Mouse (Mus musculus) cerebellum, postnatal 25 days (tissue): ENCODE measurements around the gene Stkld1.

Experiments
- DNase-seq, 2 experiments: peaks; one replicate each; pipeline ENCODE4 v3.0.0; 2021; ENCODE audit warnings: mixed read lengths in 2 of 2

Stkld1 gene

GRCm38 (mm10) chr2:26915927-26916728 is 17.7 kb upstream of the Stkld1 start, which contains the start of the genes Surf2 and Surf1:
Gene Surf2, plus strand, starts transcription at chr2:26916367.
Gene Surf1, minus strand, starts transcription at chr2:26916530.
- peak; percentile 87 for DNase-seq

GRCm38 (mm10) chr2:26916738-26917137 is 17.1 kb upstream of the Stkld1 start:
- no peak for DNase-seq

- DNase-seq: no peak
These were observed 14.2 kb upstream of the Stkld1 start for GRCm38 (mm10) chr2:26919684-26920083.

GRCm38 (mm10) chr2:26920190-26920855 is 13.5 kb upstream of the Stkld1 start:
- DNase-seq: no peak

GRCm38 (mm10) chr2:26921784-26922183 is 12.1 kb upstream of the Stkld1 start:
- no peak for DNase-seq

- no peak for DNase-seq
These were observed 5.9 kb upstream of the Stkld1 start for GRCm38 (mm10) chr2:26927745-26928476.

GRCm38 (mm10) chr2:26930390-26930789 is 3.5 kb upstream of the Stkld1 start:
- peak; percentile 66 to 84 for DNase-seq

GRCm38 (mm10) chr2:26932473-26933303 is 1.2 kb upstream of the Stkld1 start:
- peak in 1 of 2 experiments; percentile 69 for DNase-seq

GRCm38 (mm10) chr2:26935286-26935685 is 1.4 kb downstream of the Stkld1 start:
- DNase-seq: no peak

- no peak for DNase-seq
These were observed 2.6 kb downstream of the Stkld1 start for GRCm38 (mm10) chr2:26936425-26936824.

GRCm38 (mm10) chr2:26941539-26941938 is 7.7 kb downstream of the Stkld1 start:
- no peak for DNase-seq

- no peak for DNase-seq
These were observed 9.4 kb downstream of the Stkld1 start for GRCm38 (mm10) chr2:26943253-26943652.

- DNase-seq: peak in 1 of 2 experiments; percentile 49
These were observed 16.6 kb downstream of the Stkld1 start for GRCm38 (mm10) chr2:26950411-26950810.

GRCm38 (mm10) chr2:26951346-26951905 is 17.6 kb downstream of the Stkld1 start:
- peak; percentile 35 to 53 for DNase-seq

GRCm38 (mm10) chr2:26952193-26952592 is 18.3 kb downstream of the Stkld1 start:
- DNase-seq: no peak

- peak; percentile 16 to 38 for DNase-seq
These were observed 19.0 kb downstream of the Stkld1 start for GRCm38 (mm10) chr2:26952866-26953265.

GRCm38 (mm10) chr2:26954735-26955395 is 21.0 kb downstream of the Stkld1 start:
- DNase-seq: no peak

- no peak for DNase-seq
These were observed 23.1 kb downstream of the Stkld1 start for GRCm38 (mm10) chr2:26956811-26957487.

- DNase-seq: no peak
These were observed 23.6 kb downstream of the Stkld1 start for GRCm38 (mm10) chr2:26957488-26957859.

GRCm38 (mm10) chr2:26960756-26961155 is 26.9 kb downstream of the Stkld1 start:
- peak in 1 of 2 experiments; percentile 36 for DNase-seq
